Mouse (Mus musculus) stomach, postnatal 0 days (tissue): Measurements from ENCODE around the gene Rabepk.
"Not testable (repeated sequence)": the region's sequence is repeated elsewhere in the genome, so short reads cannot be mapped to it uniquely, and the experiment has no call there.

Experiments
- CTCF ChIP-seq: IDR thresholded peaks from 2 replicates; pipeline ENCODE4 v1.5.1; 2016; ENCODE audit warnings: antibody characterized with exemption, low read depth, mild to moderate bottlenecking, moderate library complexity
- EP300 ChIP-seq: optimal IDR thresholded peaks from 2 replicates; pipeline ENCODE3; 2016; ENCODE audit warnings: antibody characterized with exemption

DNA sequence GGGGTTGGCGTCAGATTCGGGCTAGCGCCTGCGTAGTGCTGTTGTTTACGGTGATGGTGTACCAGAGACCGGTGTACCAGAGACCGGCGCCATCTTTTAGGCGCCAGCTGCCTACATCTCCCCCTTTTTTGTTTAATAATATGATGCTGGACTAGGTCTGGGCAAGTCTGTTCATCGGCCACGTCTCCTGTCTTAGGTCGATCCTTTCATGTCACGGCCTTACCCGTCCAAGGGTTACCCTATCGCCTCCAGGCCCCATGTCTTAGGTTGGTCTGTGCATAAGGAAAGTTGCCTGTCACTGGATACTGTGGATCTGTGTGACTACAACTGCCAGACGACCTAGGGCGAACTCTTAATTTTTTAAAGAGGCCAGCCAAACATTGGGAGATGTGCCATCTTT is 30.4 kb upstream of the Rabepk start:
- not testable (repeated sequence) for TF ChIP-seq CTCF, EP300
